ENCODE assay signal across 7 mouse cellular contexts in genomic region chr6:43395538-43395937, GRCm38 (mm10).
A peak's percentile ranks its signal among the peaks of the same experiment; 100 is the strongest.
DNase-seq lines count a peak whose midpoint lies in the region; ATAC-seq and TF ChIP-seq lines count a peak whose summit lies in the region.

No protein-coding gene starts in this region.

- peak; percentile 69; the same call in 1 of the 2 replicates for TF ChIP-seq CTCF in cerebellum, adult 2 months (IDR thresholded peaks at IDR 0.05; ENCODE audit: borderline replicate concordance, insufficient read depth, low read depth, low read length)

- H3K9me3 ChIP-seq in limb, embryonic 13.5 days: no peaks in the 10 kb centered on the region
- H3K9me3 ChIP-seq in limb, embryonic 10.5 days (replicated peaks): no peaks in the 10 kb centered on the region
- H3K9me3 ChIP-seq in hindbrain, embryonic 15.5 days: no peaks in the 10 kb centered on the region
- H3K9me3 ChIP-seq in midbrain, embryonic 16.5 days (replicated peaks; ENCODE audit: control insufficient read depth, low read length, poor library complexity, severe bottlenecking): no peaks in the 10 kb centered on the region

- 79% methylated on average over 2 of the region's 2 CpGs for WGBS in limb, embryonic 13.5 days
- WGBS in limb, embryonic 10.5 days: 93% methylated on average over 2 of the region's 2 CpGs
- WGBS in cerebellum, adult 2 months: 27% methylated on average over 2 of the region's 2 CpGs
- 70% methylated on average over 2 of the region's 2 CpGs for WGBS in hindbrain, embryonic 15.5 days
- WGBS in midbrain, embryonic 16.5 days: 73% methylated on average over 2 of the region's 2 CpGs

- ATAC-seq in limb, embryonic 13.5 days (ENCODE audit: low FRiP score, low read depth): peak; percentile 36; the same call in 1 of the 2 replicates
- ATAC-seq in hindbrain, embryonic 15.5 days (ENCODE audit: low FRiP score, low read depth): peak; percentile 89
- peak; percentile 94 for ATAC-seq in midbrain, embryonic 16.5 days
- ATAC-seq in megakaryocyte-erythroid progenitor cell, adult 5-6 weeks (replicated peaks; ENCODE audit: low FRiP score, low TSS enrichment, poor library complexity, severe bottlenecking): no peak

- no peak overlapping the region for H3K4me3 ChIP-seq in limb, embryonic 13.5 days
- H3K4me3 ChIP-seq in limb, embryonic 10.5 days: no peak overlapping the region
- no peak overlapping the region for H3K4me3 ChIP-seq in cerebellum, adult 2 months (replicated peaks; ENCODE audit: insufficient read depth, low read depth, low read length)
- H3K4me3 ChIP-seq in hindbrain, embryonic 15.5 days: no peak overlapping the region
- no peak overlapping the region for H3K4me3 ChIP-seq in midbrain, embryonic 16.5 days (ENCODE audit: low read depth, low read length)

- no peaks in the 10 kb centered on the region for H3K27me3 ChIP-seq in limb, embryonic 13.5 days
- no peaks in the 10 kb centered on the region for H3K27me3 ChIP-seq in limb, embryonic 10.5 days (ENCODE audit: low read depth, poor library complexity, severe bottlenecking)
- H3K27me3 ChIP-seq in cerebellum, adult 2 months (ENCODE audit: control insufficient read depth, insufficient read depth, low read length): no peaks in the 10 kb centered on the region
- H3K27me3 ChIP-seq in hindbrain, embryonic 15.5 days: no peaks in the 10 kb centered on the region
- no peaks in the 10 kb centered on the region for H3K27me3 ChIP-seq in midbrain, embryonic 16.5 days (ENCODE audit: control insufficient read depth, insufficient read depth, low read depth, low read length)

- H3K4me1 ChIP-seq in limb, embryonic 13.5 days: no peaks in the 10 kb centered on the region
- 0 out of 2 replicates have a peak, but pooled peaks cover 4% of the 10 kb centered on the region for H3K4me1 ChIP-seq in limb, embryonic 10.5 days
- no peaks in the 10 kb centered on the region; the same call in 1 of the 2 replicates for H3K4me1 ChIP-seq in cerebellum, adult 2 months (ENCODE audit: control insufficient read depth, insufficient read depth, low read length)
- H3K4me1 ChIP-seq in hindbrain, embryonic 15.5 days (replicated peaks): no peaks in the 10 kb centered on the region
- H3K4me1 ChIP-seq in midbrain, embryonic 16.5 days (ENCODE audit: control insufficient read depth, insufficient read depth, low read length): no peaks in the 10 kb centered on the region

- H3K36me3 ChIP-seq in limb, embryonic 13.5 days: no peaks in the 10 kb centered on the region
- H3K36me3 ChIP-seq in limb, embryonic 10.5 days: no peaks in the 10 kb centered on the region
- no peaks in the 10 kb centered on the region for H3K36me3 ChIP-seq in hindbrain, embryonic 15.5 days
- H3K36me3 ChIP-seq in midbrain, embryonic 16.5 days (ENCODE audit: control insufficient read depth, insufficient read depth, low read length): no peaks in the 10 kb centered on the region

- TF ChIP-seq POLR2A in cerebellum, adult 2 months (IDR thresholded peaks at IDR 0.05; ENCODE audit: borderline replicate concordance, insufficient read depth, low read length): no peak

- H3K27ac ChIP-seq in limb, embryonic 13.5 days: no peak overlapping the region
- no peak overlapping the region for H3K27ac ChIP-seq in limb, embryonic 10.5 days
- H3K27ac ChIP-seq in cerebellum, adult 2 months (ENCODE audit: insufficient read depth, low read length): no peak overlapping the region
- H3K27ac ChIP-seq in hindbrain, embryonic 15.5 days (replicated peaks): no peak overlapping the region
- H3K27ac ChIP-seq in midbrain, embryonic 16.5 days (ENCODE audit: low read length): no peak overlapping the region

- no peak for DNase-seq in limb, embryonic 10.5 days (ENCODE audit: low spot score)
- peak; percentile 57 to 70 for DNase-seq in cerebellum, adult 2 months
- DNase-seq in liver: no peak

- H3K4me2 ChIP-seq in limb, embryonic 13.5 days (replicated peaks): no peak overlapping the region
- no peak overlapping the region for H3K4me2 ChIP-seq in hindbrain, embryonic 15.5 days
- no peak overlapping the region for H3K4me2 ChIP-seq in midbrain, embryonic 16.5 days (ENCODE audit: low read length)

- no peak overlapping the region for H3K9ac ChIP-seq in limb, embryonic 13.5 days
- no peak overlapping the region for H3K9ac ChIP-seq in hindbrain, embryonic 15.5 days
- no peak overlapping the region for H3K9ac ChIP-seq in midbrain, embryonic 16.5 days (ENCODE audit: low read depth, low read length)

Comparison
In these comparisons a context has a peak if more than half of its experiments do, and no peak if none do; other contexts are left out.
1. DNase-seq: peak in cerebellum, adult 2 months (2 of 2); none in limb, embryonic 10.5 days (single experiment) and liver (single experiment).